Mouse (Mus musculus) forebrain, postnatal 0 days (tissue): Measurements from ENCODE around the gene Slc35b1. TPM values are rescaled to one million over a fixed set of nuclear protein-coding genes. Genes with fewer than 3 reads are reported as not detected.

ENCODE experiments used
- ATAC-seq: fragments of 200-750 bp; cut with Nextera tagmentation; 2 replicates; pipeline ENCODE4 v1.8.0; 2017; ENCODE audit warnings: mild to moderate bottlenecking, moderate library complexity
- DNase-seq: peaks from one replicate; pipeline ENCODE4 v3.0.0-alpha.2; 2015
- H3K27ac ChIP-seq: fragments of 300-500 bp; sonication (generic); 2 replicates; pipeline ENCODE4 v1.5.1; 2014; ENCODE audit warnings: low read depth, mild to moderate bottlenecking, antibody characterized with exemption, low read length, moderate library complexity, mixed read lengths
- H3K27me3 ChIP-seq: fragments of 300-500 bp; sonication (generic); 2 replicates; pipeline ENCODE4 v1.6.1; 2014; ENCODE audit warnings: mild to moderate bottlenecking, low read length, mixed read lengths; ENCODE audit not compliant: insufficient read depth
- H3K36me3 ChIP-seq: fragments of 300-500 bp; sonication (generic); 2 replicates; pipeline ENCODE4 v1.6.1; 2014; ENCODE audit warnings: mild to moderate bottlenecking, moderate library complexity; ENCODE audit not compliant: insufficient read depth
- H3K4me1 ChIP-seq: fragments of 300-500 bp; sonication (generic); 2 replicates; pipeline ENCODE4 v1.6.1; 2014; ENCODE audit warnings: antibody characterized with exemption; ENCODE audit not compliant: insufficient read depth
- H3K4me2 ChIP-seq: fragments of 300-500 bp; sonication (generic); 2 replicates; pipeline ENCODE4 v1.6.1; 2014; ENCODE audit warnings: low read depth, mild to moderate bottlenecking, moderate library complexity
- H3K4me3 ChIP-seq: fragments of 300-500 bp; sonication (generic); 2 replicates; pipeline ENCODE4 v1.5.1; 2014; ENCODE audit warnings: low read depth, low read length, mixed read lengths
- H3K9ac ChIP-seq: fragments of 300-500 bp; sonication (generic); 2 replicates; pipeline ENCODE4 v1.6.1; 2014; ENCODE audit warnings: mild to moderate bottlenecking
- H3K9me3 ChIP-seq: fragments of 300-500 bp; sonication (generic); 2 replicates; pipeline ENCODE4 v1.6.1; 2016; ENCODE audit warnings: low read length
- CTCF ChIP-seq: sonication (generic); IDR thresholded peaks from 2 replicates; pipeline ENCODE4 v1.5.1; 2016; ENCODE audit warnings: antibody characterized with exemption, control low read depth, low read depth
- WGBS: fragments of 180-500 bp; shearing (Covaris S2); extraction: QIAGEN DNeasy Blood & Tissue Kit; methylation state at CpG from one replicate; pipeline ENCODE4 v1.1.7; 2014; 5-methylcytosine and 5-hydroxymethylcytosine counted together
- polyA plus RNA-seq: library from polyadenylated mRNA; unstranded; fragments of >200 nt; fragmentation: Nextera tagmentation; extraction: Ambion mirVana; gene quantifications from 2 replicates; pipeline ENCODE4 v1.2.1, GENCODE M21; 2015
- total RNA-seq: library from RNA; depleted of rRNA; stranded (reverse); fragments of >200 nt; gene quantifications from 2 replicates; pipeline ENCODE4 v1.2.3, GENCODE M21; 2014

Slc35b1 gene
- total and polyA plus RNA-seq, 2 experiments from 2014 or later: 109 to 160 TPM

GRCm38 (mm10) chr11:95413641-95414535 is 29.4 kb downstream of the Slc35b1 start, which contains the start of gene Spop:
Gene Spop (plus strand): TSS chr11:95414080.
- Histone ChIP-seq H3K9me3 (no peaks in the 10 kb centered on the region), H3K4me3 (peak within 1 kb of the TSS; percentile 59), H3K4me1 (peaks cover 14% of the 10 kb centered on the region), H3K36me3 (no peaks in the 10 kb centered on the region), H3K9ac (peak within 1 kb of the TSS; percentile 80), H3K27me3 (no peaks in the 10 kb centered on the region), H3K27ac (peak within 1 kb of the TSS; percentile 94), H3K4me2 (peak within 1 kb of the TSS; percentile 64)
- 2% methylated on average over 50 of the region's 58 CpGs for WGBS
- TF ChIP-seq CTCF: no peak
- DNase-seq (peak; percentile 93), ATAC-seq (peak; percentile 88)

GRCm38 (mm10) chr11:95414536-95415161 is 30.2 kb downstream of the Slc35b1 start:
- peak overlapping the region; percentile 59 for H3K4me3 ChIP-seq
- WGBS: 1% methylated on average over 28 of the region's 28 CpGs
- no peaks in the 10 kb centered on the region for H3K9me3 ChIP-seq
- peak overlapping the region; percentile 94 for H3K27ac ChIP-seq
- no peaks in the 10 kb centered on the region for H3K27me3 ChIP-seq
- peak; percentile 98 for DNase-seq
- H3K4me2 ChIP-seq: peak overlapping the region; percentile 64
- peaks cover 14% of the 10 kb centered on the region for H3K4me1 ChIP-seq
- TF ChIP-seq CTCF: peak; percentile 82
- H3K9ac ChIP-seq: peak overlapping the region; percentile 80
- ATAC-seq: peak; percentile 90
- no peaks in the 10 kb centered on the region for H3K36me3 ChIP-seq

GRCm38 (mm10) chr11:95415931-95416330 is 31.4 kb downstream of the Slc35b1 start:
- Histone ChIP-seq H3K4me2 (peak overlapping the region; percentile 4; the same call in 1 of the 2 replicates), H3K27me3 (no peaks in the 10 kb centered on the region), H3K9me3 (no peaks in the 10 kb centered on the region), H3K27ac (no peak overlapping the region), H3K4me3 (no peak overlapping the region), H3K9ac (no peak overlapping the region), H3K4me1 (peaks cover 14% of the 10 kb centered on the region), H3K36me3 (no peaks in the 10 kb centered on the region)
- DNase-seq (no peak), ATAC-seq (no peak)
- TF ChIP-seq CTCF: no peak

- Histone ChIP-seq H3K27ac (no peak overlapping the region), H3K4me3 (no peak overlapping the region), H3K36me3 (no peaks in the 10 kb centered on the region), H3K9me3 (no peaks in the 10 kb centered on the region), H3K9ac (no peak overlapping the region), H3K27me3 (no peaks in the 10 kb centered on the region), H3K4me2 (no peak overlapping the region), H3K4me1 (peaks cover 14% of the 10 kb centered on the region)
- TF ChIP-seq CTCF: no peak
- no peak for DNase-seq
- WGBS: 88% methylated on average over 5 of the region's 5 CpGs
- no peak for ATAC-seq
These were observed 32.8 kb downstream of the Slc35b1 start for GRCm38 (mm10) chr11:95417341-95417740.

GRCm38 (mm10) chr11:95420880-95421435 is 36.5 kb downstream of the Slc35b1 start:
- peaks cover 5% of the 10 kb centered on the region for H3K4me1 ChIP-seq
- no peak for TF ChIP-seq CTCF
- DNase-seq (no peak), ATAC-seq (no peak)
- H3K27ac ChIP-seq: no peak overlapping the region
- H3K4me3 ChIP-seq: no peak overlapping the region
- H3K9me3 ChIP-seq: no peaks in the 10 kb centered on the region
- H3K9ac ChIP-seq: no peak overlapping the region
- no peaks in the 10 kb centered on the region for H3K36me3 ChIP-seq
- H3K27me3 ChIP-seq: no peaks in the 10 kb centered on the region
- H3K4me2 ChIP-seq: no peak overlapping the region
- 90% methylated on average over 2 of the region's 2 CpGs for WGBS

GRCm38 (mm10) chr11:95423505-95423904 is 39.0 kb downstream of the Slc35b1 start:
- no peaks in the 10 kb centered on the region for H3K27me3 ChIP-seq
- H3K4me3 ChIP-seq: no peak overlapping the region
- H3K9ac ChIP-seq: no peak overlapping the region
- H3K4me2 ChIP-seq: no peak overlapping the region
- H3K27ac ChIP-seq: no peak overlapping the region
- ATAC-seq (no peak), DNase-seq (no peak)
- 82% methylated on average over 3 of the region's 3 CpGs for WGBS
- H3K9me3 ChIP-seq: no peaks in the 10 kb centered on the region
- TF ChIP-seq CTCF: peak; percentile 24; the same call in 1 of the 2 replicates
- no peaks in the 10 kb centered on the region for H3K4me1 ChIP-seq
- H3K36me3 ChIP-seq: no peaks in the 10 kb centered on the region
